Mouse (Mus musculus): ENCODE measurements around the gene Slc35f2. TPM values are rescaled to one million over a fixed set of nuclear protein-coding genes. Genes with fewer than 3 reads are reported as not detected.

Slc35f2 gene
- polyA plus RNA-seq, 1 experiment, result 52.8 TPM

DNA sequence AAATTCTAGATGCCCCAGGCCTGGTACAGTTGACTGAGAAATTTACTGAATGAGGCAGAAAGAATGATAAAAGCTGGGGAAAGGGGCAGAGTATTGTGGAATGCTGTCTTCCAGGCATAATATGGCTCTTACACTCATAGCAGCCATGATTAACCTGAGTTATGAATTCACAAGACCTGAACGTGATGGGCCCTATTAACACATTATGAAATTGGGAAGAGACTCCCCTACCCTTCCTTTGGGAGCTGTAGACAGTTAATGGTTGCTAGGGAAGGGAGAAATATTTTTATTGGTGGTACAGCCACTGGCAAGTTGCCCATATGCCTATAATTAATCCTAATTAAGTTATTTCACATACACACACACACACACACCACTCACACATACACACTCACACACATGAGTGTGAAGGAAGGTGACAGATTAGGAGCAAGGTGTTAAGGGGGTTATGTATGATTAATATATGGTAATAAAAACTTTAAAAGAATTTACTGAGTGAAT, 22.5 kb downstream of the Slc35f2 start:
- no peak for TF ChIP-seq CTCF (IDR thresholded peaks at IDR 0.05; ENCODE audit: low read depth, low read length)
- TF ChIP-seq EP300 (IDR thresholded peaks at IDR 0.05; ENCODE audit: insufficient read depth, low read depth, low read length), result no peak
- TF ChIP-seq POLR2A (IDR thresholded peaks at IDR 0.05; ENCODE audit: insufficient read depth, low read length), result no peak
- Histone ChIP-seq H3K27me3 (ENCODE audit: control insufficient read depth, insufficient read depth, low read length, poor library complexity, severe bottlenecking) (no peaks in the 10 kb centered on the region), H3K36me3 (ENCODE audit: control insufficient read depth, insufficient read depth, low read length, poor library complexity, severe bottlenecking) (peaks cover 3% of the 10 kb centered on the region; the same call in 1 of the 2 replicates), H3K27ac (ENCODE audit: insufficient read depth, low read length) (no peak overlapping the region), H3K4me1 (ENCODE audit: control insufficient read depth, insufficient read depth, low read length) (peaks cover 6% of the 10 kb centered on the region), H3K4me3 (ENCODE audit: low read depth, low read length) (no peak overlapping the region), H3K9ac (ENCODE audit: low read depth, poor library complexity, severe bottlenecking) (no peak overlapping the region), H3K9me3 (replicated peaks; ENCODE audit: control insufficient read depth, insufficient read depth, low read length, poor library complexity, severe bottlenecking) (no peaks in the 10 kb centered on the region)

DNA sequence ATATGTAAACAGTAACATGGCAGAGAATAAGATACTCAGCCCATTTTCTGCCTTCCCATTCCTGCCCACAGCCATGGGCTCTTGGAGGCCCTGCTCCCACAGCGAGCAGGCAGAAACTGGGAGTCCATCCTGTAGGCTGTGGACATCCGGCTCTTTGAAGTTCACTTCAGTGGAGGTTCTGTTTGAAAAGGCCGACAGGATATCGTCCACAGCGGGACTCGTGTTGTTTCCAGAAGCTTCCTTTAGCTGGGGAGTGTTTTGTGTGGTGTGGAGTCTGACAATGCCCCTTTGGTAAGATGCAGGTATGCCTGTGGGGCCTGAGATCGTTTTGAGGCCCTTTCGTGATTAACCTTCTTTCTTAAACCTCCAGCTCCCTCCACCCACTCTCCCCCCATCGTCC, 23.2 kb downstream of the Slc35f2 start:
- Histone ChIP-seq H3K36me3 (ENCODE audit: control insufficient read depth, insufficient read depth, low read length, poor library complexity, severe bottlenecking) (peaks cover 3% of the 10 kb centered on the region; the same call in 1 of the 2 replicates), H3K27me3 (ENCODE audit: control insufficient read depth, insufficient read depth, low read length, poor library complexity, severe bottlenecking) (no peaks in the 10 kb centered on the region), H3K4me3 (ENCODE audit: low read depth, low read length) (no peak overlapping the region), H3K9me3 (replicated peaks; ENCODE audit: control insufficient read depth, insufficient read depth, low read length, poor library complexity, severe bottlenecking) (no peaks in the 10 kb centered on the region), H3K4me1 (ENCODE audit: control insufficient read depth, insufficient read depth, low read length) (peaks cover 6% of the 10 kb centered on the region), H3K27ac (ENCODE audit: insufficient read depth, low read length) (peak overlapping the region; percentile 81), H3K9ac (ENCODE audit: low read depth, poor library complexity, severe bottlenecking) (no peak overlapping the region)
- TF ChIP-seq CTCF (IDR thresholded peaks at IDR 0.05; ENCODE audit: low read depth, low read length) (no peak), EP300 (IDR thresholded peaks at IDR 0.05; ENCODE audit: insufficient read depth, low read depth, low read length) (no peak), POLR2A (IDR thresholded peaks at IDR 0.05; ENCODE audit: insufficient read depth, low read length) (no peak)

DNA sequence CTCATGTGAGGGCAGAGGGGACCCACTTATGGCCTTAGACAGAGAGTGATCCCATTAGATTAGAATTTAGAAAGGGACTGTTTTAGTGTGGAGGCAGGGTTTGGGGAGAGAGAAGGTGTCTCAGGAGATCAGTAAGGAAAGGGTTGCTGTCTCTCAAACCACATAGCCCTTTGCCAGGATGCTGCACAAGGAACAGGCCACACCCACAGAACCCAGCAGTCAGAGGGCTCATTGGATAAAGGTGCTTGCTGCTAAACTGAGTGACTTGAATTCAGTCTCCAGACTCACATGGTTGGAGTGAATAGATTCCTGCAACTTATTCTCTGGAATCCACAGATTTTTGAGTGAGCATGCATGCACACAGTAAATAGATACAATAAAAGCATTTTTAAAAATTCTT, 24.0 kb downstream of the Slc35f2 start:
- Histone ChIP-seq H3K9ac (ENCODE audit: low read depth, poor library complexity, severe bottlenecking) (no peak overlapping the region), H3K27ac (ENCODE audit: insufficient read depth, low read length) (peak overlapping the region; percentile 81), H3K27me3 (ENCODE audit: control insufficient read depth, insufficient read depth, low read length, poor library complexity, severe bottlenecking) (no peaks in the 10 kb centered on the region), H3K4me3 (ENCODE audit: low read depth, low read length) (no peak overlapping the region), H3K4me1 (ENCODE audit: control insufficient read depth, insufficient read depth, low read length) (peaks cover 6% of the 10 kb centered on the region), H3K36me3 (ENCODE audit: control insufficient read depth, insufficient read depth, low read length, poor library complexity, severe bottlenecking) (peaks cover 3% of the 10 kb centered on the region; the same call in 1 of the 2 replicates), H3K9me3 (replicated peaks; ENCODE audit: control insufficient read depth, insufficient read depth, low read length, poor library complexity, severe bottlenecking) (no peaks in the 10 kb centered on the region)
- TF ChIP-seq CTCF (IDR thresholded peaks at IDR 0.05; ENCODE audit: low read depth, low read length) (no peak), POLR2A (IDR thresholded peaks at IDR 0.05; ENCODE audit: insufficient read depth, low read length) (no peak), EP300 (IDR thresholded peaks at IDR 0.05; ENCODE audit: insufficient read depth, low read depth, low read length) (no peak)

DNA sequence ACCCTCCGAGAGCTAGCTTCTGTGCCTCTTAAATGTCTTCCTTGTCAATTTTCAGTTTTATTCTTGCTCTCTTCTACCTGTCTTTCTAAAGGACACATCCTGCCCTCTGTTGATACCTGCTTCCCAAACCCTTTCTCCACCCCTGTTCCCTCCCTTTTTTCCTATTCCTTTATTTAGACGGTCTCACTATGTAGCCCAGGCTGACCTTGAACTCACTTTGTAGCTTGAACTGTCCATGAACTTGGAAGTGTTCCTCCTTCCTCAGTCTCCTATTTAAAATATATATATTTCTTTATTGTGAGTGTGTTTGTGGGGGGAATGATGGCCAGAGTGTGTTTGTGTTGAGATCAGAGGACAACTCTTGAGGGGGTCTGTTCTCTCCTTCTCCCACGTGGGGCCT, 25.0 kb downstream of the Slc35f2 start:
- 0 out of 2 replicates have a peak overlapping the region, but pooled peaks have one; percentile 6 for H3K4me3 ChIP-seq (ENCODE audit: low read depth, low read length)
- H3K27me3 ChIP-seq (ENCODE audit: control insufficient read depth, insufficient read depth, low read length, poor library complexity, severe bottlenecking), result no peaks in the 10 kb centered on the region
- TF ChIP-seq POLR2A (IDR thresholded peaks at IDR 0.05; ENCODE audit: insufficient read depth, low read length) (no peak), CTCF (IDR thresholded peaks at IDR 0.05; ENCODE audit: low read depth, low read length) (no peak), EP300 (IDR thresholded peaks at IDR 0.05; ENCODE audit: insufficient read depth, low read depth, low read length) (no peak)
- H3K36me3 ChIP-seq (ENCODE audit: control insufficient read depth, insufficient read depth, low read length, poor library complexity, severe bottlenecking), result peaks cover 11% of the 10 kb centered on the region
- H3K9me3 ChIP-seq (replicated peaks; ENCODE audit: control insufficient read depth, insufficient read depth, low read length, poor library complexity, severe bottlenecking), result no peaks in the 10 kb centered on the region
- H3K4me1 ChIP-seq (ENCODE audit: control insufficient read depth, insufficient read depth, low read length), result peaks cover 6% of the 10 kb centered on the region
- peak overlapping the region; percentile 85 for H3K27ac ChIP-seq (ENCODE audit: insufficient read depth, low read length)
- H3K9ac ChIP-seq (ENCODE audit: low read depth, poor library complexity, severe bottlenecking), result peak overlapping the region; percentile 54; the same call in 1 of the 2 replicates

DNA sequence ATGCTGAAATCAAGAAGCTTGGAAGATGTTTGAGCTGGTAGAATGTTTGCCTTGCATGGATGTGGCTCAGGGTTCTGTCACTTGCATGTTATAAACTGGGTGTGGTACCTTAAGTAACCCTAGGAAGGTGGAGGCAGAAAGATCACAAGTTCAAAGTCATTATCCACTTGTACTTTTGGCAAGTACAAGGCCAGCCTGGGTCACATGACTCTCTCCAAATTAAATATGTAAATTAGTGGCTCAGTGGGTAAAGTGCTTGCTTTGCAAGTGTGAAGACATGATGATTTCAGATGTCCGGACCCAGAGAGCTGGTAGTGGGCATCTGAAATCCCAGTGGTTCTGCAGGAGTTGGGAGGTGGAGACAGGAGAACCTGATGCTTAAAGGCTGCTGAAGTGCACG, 25.8 kb downstream of the Slc35f2 start:
- peaks cover 15% of the 10 kb centered on the region for H3K36me3 ChIP-seq (ENCODE audit: control insufficient read depth, insufficient read depth, low read length, poor library complexity, severe bottlenecking)
- TF ChIP-seq CTCF (IDR thresholded peaks at IDR 0.05; ENCODE audit: low read depth, low read length), result no peak
- no peak for TF ChIP-seq EP300 (IDR thresholded peaks at IDR 0.05; ENCODE audit: insufficient read depth, low read depth, low read length)
- no peak for TF ChIP-seq POLR2A (IDR thresholded peaks at IDR 0.05; ENCODE audit: insufficient read depth, low read length)

DNA sequence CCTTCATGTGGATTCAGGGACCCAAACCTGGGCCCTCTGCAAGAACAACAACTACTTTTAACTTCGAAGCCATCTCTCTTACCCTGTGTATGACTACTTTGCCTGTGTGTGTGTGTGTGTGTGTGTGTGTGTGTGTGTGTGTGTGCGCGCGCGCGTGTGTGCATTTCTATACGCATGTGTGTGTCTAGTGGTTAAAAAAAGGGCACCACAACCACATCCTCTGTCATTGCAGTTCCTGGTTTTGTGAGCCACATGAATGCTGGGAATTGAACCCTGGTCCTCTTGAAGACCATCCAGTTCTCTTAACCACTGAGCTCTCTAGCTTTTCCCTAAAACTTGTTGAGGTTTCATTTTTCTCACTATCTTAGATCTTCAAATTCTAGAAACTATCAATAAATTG, 31.6 kb downstream of the Slc35f2 start:
- TF ChIP-seq CTCF (IDR thresholded peaks at IDR 0.05; ENCODE audit: low read depth, low read length), result no peak
- no peak for TF ChIP-seq EP300 (IDR thresholded peaks at IDR 0.05; ENCODE audit: insufficient read depth, low read depth, low read length)
- no peak for TF ChIP-seq POLR2A (IDR thresholded peaks at IDR 0.05; ENCODE audit: insufficient read depth, low read length)

More for the DNA sequence above, 25.8 kb downstream of the Slc35f2 start:
- no peak overlapping the region for H3K9ac ChIP-seq (ENCODE audit: low read depth, poor library complexity, severe bottlenecking)
- peak overlapping the region; percentile 74 for H3K27ac ChIP-seq (ENCODE audit: insufficient read depth, low read length)
- peaks cover 4% of the 10 kb centered on the region for H3K4me1 ChIP-seq (ENCODE audit: control insufficient read depth, insufficient read depth, low read length)
- no peak overlapping the region for H3K4me3 ChIP-seq (ENCODE audit: low read depth, low read length)
- no peaks in the 10 kb centered on the region for H3K9me3 ChIP-seq (replicated peaks; ENCODE audit: control insufficient read depth, insufficient read depth, low read length, poor library complexity, severe bottlenecking)
- no peaks in the 10 kb centered on the region for H3K27me3 ChIP-seq (ENCODE audit: control insufficient read depth, insufficient read depth, low read length, poor library complexity, severe bottlenecking)

More for the DNA sequence above, 31.6 kb downstream of the Slc35f2 start:
- H3K4me1 ChIP-seq (ENCODE audit: control insufficient read depth, insufficient read depth, low read length), result peaks cover 2% of the 10 kb centered on the region
- peaks cover 20% of the 10 kb centered on the region for H3K36me3 ChIP-seq (ENCODE audit: control insufficient read depth, insufficient read depth, low read length, poor library complexity, severe bottlenecking)
- H3K27ac ChIP-seq (ENCODE audit: insufficient read depth, low read length), result no peak overlapping the region
- no peaks in the 10 kb centered on the region for H3K27me3 ChIP-seq (ENCODE audit: control insufficient read depth, insufficient read depth, low read length, poor library complexity, severe bottlenecking)
- no peak overlapping the region for H3K9ac ChIP-seq (ENCODE audit: low read depth, poor library complexity, severe bottlenecking)
- H3K4me3 ChIP-seq (ENCODE audit: low read depth, low read length), result no peak overlapping the region
- no peaks in the 10 kb centered on the region for H3K9me3 ChIP-seq (replicated peaks; ENCODE audit: control insufficient read depth, insufficient read depth, low read length, poor library complexity, severe bottlenecking)
